Mouse (Mus musculus) kidney, postnatal 25 days (tissue): Measurements from ENCODE around the gene Mesd.

Experiments used
- DNase-seq, 2 experiments: peaks; one replicate each; pipeline ENCODE4 v3.0.0; 2021; ENCODE audit warnings: mixed read lengths in 2 of 2

Gene Mesd

DNA sequence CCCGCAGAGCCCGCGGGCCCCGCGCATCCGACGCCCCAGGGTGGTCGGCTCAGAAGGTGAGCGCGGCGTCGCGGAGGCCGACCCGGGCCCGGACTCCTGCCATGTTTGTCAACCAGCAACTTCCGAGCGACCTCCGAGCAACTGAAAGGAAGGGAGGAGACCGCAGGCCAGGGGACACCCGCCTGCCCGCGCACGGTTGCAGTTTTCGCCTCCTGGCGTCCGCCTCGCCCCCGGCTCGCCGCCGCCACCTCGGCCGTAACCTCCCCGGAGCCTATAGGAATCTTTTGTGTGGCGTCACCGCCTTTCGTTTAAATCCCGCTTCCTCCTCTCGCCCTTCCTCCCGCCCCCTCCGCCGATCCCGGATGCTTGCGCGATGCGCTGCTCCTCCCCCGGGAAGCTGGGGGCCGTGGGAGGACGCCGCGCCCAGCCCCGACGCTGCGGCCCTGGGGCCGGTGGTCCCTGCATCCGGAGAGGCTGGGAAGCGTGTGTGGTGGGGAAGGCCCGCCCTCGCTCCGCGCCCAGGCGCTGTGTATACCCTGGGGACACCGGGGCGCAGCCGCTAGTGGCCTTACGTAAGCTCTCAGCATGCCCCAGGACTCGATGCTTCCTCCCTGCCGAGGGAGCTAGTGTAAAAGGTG, at the start of gene Mesd, which contains the start of gene Tlnrd1:
Mesd (plus strand) TSS at position 446 of the 638 bp plus-strand sequence.
Tlnrd1 (minus strand) TSS at position 285 of the 638 bp plus-strand sequence.
- peak; percentile 86 to 94 for DNase-seq

DNA sequence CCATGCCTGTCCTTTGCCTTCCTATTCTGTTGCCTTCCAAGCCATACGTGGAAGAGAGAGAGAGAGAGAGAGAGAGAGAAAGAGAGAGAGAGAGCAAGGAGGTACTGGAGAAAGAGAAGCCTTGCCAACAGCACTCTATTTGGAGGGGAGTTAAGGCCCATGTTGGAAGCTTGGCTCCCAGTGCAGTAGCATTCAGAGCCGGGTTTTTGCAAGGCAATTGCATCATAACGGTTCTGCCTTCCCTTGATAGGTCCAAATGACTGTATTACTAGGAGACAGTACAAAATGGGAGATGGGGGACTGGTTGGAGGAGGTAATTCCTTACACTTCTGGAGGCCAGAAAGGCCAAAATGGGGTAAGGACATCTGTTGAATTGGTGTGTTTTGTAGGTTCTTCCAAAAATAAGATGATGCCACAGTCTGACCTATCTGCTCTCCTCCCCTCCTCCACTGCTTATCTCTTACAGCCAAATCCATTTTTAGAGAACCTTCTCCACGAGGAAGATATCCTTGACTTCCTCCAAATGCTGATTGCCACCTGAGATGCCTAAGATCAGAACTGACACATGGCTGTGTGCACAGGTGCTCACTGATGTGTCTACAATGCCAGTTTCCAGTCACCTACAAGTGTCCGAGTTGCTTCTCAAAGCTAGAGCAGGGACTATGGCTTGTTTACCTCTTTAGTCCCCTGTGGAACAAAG, 45.6 kb upstream of the Mesd start:
- DNase-seq = no peak

DNA sequence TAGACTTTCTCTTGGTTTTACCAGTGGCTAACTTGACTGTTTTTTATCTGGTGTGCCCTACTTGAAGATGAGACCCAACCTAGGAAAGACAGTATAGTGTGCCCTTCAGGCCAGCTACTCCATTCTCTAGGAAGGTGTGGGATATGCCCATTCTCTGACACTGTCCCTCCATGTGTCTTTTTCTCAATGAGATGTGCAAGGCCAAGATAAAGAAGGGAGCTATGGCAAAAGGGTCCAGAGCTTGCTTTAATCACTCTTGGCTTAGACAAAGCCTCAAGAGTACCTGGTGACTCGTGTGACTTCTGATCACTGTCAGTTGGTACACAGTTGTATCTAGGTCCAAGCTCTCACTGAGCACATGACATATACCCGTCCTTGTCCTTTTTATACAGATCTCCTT, 44.2 kb upstream of the Mesd start:
- no peak for DNase-seq

DNA sequence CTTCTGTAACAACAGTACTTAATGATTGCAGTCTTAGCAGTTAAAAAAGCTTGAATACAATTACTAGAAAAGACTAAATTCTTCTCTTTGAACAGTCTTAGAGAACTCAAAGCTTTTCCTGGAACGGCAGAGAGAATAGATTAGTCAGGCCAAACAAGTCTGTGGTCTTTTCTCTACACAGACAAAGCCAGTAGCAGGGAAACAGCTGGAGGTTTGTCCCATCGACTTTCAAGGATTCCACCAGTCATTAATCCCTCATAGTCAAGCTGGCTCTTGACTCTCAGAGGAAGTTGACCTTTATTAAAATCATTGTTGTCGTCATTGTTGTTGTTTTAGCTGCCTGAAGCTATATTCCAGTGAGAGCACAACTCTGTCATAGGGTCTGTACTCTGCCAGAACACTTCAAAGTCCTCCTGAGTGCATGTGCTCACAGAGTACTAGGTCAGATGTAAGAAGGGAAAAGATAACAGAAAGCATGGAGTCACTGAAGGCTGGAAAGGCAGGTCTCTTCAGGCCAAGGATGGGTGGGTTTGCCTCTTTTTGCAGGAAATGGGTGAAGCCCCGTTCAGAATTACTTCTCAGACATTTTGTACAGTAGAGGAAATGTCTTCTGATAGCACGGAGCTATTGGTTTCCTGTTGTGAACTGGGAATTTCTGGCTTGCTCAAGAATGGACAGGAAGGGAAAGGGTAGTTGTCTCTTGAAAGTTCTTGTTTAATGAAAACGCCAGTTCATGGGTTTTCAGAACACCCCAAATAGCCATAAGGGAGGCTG, 41.6 kb upstream of the Mesd start:
- peak in 1 of 2 experiments; percentile 38 for DNase-seq

DNA sequence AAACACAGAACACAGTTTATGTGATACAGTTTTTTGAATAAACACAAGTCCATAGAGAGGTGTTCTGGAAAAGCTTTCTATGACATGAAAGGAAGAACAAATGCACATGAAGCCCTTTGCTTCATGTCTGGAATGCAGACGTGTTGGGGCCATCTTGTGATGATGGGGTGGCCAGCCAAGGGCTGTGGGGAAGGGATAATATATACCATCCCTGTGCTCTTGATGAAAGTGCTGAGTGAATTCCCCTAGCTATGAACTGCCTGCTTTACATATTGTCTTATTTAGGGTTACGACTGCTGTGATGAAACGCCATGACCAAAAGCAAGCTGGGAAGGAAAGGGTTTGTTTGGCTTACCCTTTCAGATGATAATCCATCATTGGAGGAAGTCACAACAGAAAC, 39.5 kb upstream of the Mesd start:
- no peak for DNase-seq

DNA sequence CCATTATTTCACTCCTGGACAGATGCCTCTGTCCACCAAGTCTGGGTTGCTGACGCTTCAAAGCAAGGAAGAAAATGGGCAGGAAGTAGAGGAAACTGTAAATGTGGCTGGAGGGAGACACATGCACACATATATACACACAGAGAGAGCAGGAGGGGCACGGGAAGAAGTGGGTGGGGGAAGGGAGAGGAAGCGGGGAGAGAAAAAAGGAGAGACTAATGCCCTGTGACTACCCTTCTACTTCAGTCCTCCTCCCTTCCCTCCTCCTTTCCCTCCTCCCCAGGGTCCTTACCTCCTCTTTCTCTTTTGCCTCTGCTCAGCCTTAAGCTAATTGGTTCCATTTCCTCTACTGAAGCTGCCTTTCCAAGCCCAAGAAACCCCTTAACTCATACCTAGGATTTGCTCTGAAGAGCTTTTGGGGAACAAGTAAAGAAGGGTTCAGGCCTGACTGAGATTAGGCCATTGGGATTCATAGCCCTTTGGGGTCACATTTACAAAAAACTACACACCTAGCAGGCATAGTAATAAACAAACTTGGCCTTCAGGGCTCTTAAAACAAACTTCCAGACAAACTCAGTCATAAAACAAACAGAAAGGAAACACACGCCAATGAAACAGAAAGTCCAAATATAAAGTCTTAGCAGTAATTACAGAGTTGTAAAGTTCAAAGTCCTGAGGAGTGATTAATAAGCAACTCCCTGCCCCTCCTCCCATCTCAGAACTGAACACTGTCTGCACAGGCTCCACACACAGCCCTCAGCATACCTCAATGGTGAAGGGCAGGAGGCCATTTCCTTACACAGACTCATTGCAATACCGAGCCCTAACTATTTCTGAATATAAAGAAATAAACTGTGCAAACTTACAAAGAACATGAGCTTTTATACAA, 36.8 kb upstream of the Mesd start:
- peak; percentile 72 to 83 for DNase-seq

DNA sequence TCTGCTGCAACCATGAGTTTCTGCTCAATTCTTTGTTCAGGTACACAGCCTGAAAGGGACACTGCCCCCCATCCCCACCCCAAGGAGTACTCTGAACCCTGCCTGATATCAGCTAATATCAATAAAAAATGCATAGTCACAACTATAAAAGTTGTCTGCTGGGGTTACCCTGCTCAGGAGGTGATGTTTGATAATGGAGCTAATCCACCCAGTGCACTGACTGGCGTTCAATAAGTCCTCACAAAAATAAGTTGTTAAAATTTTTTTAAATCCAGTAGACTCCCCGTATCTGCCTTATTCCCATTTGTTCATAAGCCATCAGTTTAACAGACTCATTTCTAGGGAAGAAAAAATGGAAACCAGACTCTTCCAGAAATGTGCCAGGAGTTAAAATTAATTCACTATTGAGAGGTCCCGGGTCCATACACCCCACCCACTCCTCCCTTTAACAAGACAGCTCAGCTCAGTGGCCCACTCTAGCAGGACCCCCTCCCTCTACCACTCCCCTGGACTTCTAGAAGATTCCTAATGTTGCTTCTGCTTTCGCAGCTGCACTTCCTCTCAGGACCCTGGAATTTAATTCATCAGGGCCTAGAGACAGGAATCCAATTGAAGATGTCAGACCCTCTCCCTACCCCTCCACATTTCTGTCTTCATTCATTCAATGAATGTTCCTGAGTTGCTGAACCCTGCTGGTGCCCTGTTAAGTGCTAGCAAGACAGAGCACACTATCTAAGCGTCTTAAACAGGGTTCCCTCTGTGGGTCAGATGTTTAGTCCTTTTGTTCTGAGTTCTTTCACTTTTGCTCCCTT, 32.5 kb upstream of the Mesd start:
- no peak for DNase-seq

DNA sequence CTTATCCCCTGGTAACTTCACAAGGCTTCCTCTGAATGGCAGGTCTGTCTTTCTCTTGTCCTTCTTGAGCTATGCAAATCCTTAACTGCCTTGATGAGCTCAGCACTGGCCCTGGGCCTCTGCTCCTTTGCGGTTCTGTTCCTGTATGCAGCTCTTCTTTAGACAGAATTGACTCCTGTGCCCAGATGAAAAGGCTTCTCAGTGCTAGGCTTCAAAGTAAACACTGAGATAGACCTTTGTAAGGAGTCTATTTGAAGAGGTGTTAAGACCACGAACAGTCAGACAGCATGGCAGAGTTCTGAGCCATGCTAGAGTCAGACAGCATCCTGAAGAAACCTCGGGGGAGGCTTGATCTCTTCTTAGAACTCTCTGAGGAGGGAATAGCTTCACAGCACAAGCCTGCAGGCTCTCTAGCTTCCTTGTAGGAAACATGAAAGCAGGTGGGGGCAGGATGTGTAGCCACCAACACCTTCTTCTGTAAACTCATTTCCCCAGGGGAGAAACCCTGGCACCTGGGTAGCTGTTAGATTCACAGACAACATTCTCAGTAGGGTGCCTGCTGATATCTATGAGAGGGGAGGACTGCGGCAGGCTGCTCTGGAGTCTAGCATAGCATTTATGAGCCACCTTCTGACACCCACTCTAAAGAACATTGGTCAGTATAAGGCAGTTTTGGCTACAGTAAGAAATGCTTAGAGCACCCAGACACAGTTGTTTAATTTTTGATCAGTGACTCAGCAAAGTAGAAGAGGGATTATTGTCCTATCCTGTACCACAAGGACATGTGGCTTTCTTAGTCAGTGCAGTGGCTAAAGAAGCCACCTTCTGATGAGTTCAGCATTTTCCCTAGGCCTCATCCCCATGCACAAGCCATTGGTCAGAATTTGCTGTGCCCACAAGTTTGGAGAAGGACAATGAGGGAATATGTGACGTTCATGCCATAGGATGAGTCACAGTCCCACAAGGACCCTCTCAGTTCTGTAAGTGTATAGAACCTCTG, 31.6 kb upstream of the Mesd start:
- no peak for DNase-seq

DNA sequence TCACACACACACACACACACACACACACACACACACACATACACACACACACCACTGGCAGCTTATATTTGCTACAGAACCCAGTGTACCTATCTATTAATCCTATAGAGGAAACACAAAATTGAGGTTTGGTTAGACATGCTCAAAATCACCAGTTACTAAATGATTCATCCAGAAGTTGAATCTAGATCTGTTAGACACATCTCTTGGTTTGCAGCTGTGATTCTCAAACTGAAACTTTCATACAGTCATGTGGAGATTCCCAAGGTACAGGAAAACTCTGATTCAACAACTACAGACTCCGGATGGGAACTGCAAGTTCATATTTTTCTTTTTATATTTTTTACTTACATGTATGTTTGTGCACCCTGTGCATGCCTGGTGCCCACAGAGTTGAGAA, 29.1 kb upstream of the Mesd start:
- DNase-seq = no peak

DNA sequence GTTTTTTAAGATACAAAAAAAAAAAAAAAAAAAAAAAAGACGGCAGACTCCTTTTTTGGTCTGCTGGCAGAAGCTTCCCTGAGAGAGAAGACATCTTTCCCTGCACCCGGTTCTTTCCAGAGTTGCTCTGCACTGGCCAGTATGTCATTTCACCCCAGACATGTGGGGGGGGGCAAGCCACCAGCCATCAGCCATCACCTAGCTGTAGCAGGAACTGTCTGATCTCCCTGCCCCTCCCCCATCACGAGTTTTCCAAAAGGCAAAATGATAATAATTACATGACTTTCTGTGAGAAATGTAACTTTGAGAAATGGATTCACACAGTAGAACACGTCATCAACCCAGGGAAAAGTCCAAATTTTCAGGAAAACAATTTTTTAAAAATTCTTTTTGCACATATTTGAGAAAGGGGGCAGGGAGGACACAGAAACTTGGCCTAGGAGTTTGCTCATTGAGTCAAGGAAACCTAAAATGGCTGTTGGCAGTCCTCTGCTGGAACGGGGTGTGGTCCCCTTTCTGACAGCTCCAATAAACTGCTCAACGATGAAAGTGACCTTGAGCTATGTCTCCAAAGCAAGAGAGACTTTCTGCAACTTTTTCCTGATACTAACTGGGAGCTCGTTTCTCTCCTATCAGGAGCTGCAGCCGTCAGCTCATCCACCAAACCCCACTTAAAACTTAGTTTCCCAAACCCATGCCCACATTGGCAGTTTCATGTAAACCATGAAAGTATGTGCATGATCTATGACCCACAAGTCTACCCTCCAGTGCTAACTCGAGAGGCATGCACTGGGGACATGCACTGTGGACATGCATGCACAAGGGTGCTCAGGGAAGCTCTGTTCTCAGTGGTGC, 27.7 kb upstream of the Mesd start:
- DNase-seq = no peak

DNA sequence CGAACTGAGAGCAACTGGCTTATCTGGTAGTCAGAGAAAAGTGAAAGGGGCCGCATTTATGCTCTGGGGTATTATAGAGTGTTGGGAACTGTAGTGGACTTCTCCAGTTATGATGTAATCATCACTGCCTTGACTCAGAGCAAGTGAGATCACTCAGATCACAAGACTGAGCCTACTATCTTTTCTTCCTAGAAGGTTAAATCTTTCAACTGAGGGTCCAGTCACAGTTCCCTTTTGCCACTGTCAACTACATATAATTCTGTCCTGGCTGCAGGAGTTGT, 27.1 kb upstream of the Mesd start:
- no peak for DNase-seq

DNA sequence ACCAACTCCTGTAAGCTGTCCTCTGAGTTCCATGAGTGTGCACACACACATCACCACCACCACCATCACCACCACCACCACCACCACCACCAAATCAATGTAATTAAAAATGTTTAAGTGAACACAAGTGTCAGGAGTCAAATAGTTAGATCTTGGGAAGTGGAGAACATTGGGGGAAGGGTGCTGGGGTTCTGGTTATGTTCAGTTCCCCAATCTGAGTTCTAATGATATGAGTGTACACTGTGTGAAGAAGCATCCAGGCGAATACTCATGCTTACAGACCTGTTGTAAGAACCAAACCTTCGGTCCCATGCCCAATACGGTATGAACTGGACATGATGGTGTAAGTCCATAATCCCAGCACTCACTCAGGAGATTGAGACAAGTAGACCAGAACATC, 26.3 kb upstream of the Mesd start:
- no peak for DNase-seq

DNA sequence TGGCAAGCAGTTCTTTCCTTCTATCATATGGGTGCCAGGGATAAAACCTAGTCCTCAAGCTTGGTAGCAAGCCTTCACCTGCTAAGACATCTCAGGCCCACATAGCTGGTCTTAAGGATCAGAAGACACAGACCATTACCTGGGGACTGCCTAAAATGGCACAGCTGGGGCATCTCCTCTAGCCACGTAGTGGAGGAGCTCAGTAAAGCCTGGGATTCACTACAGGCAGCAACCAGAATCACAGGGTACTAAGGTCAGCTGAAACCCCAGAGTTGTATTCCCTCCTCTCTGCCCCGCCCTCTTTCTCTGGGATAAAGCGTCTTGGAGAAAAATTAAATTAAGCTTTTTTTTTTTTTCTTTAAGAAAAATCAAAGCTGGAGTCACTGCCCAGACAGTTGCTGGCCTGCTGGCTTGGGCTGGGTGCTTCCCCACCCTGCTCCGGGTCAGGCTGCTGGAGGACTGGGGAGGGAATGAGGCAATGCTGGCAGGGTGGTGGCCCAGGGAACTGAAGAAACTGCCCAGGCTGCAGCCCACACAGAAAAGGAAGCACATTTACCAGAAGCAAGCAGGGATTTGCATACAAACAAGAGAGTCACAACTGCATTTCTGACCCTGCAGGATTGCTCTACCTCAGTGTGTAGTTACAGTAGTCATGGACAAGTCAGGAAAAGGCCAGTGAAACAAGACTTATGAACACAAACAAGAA, 24.7 kb upstream of the Mesd start:
- peak in 1 of 2 experiments; percentile 37 for DNase-seq

DNA sequence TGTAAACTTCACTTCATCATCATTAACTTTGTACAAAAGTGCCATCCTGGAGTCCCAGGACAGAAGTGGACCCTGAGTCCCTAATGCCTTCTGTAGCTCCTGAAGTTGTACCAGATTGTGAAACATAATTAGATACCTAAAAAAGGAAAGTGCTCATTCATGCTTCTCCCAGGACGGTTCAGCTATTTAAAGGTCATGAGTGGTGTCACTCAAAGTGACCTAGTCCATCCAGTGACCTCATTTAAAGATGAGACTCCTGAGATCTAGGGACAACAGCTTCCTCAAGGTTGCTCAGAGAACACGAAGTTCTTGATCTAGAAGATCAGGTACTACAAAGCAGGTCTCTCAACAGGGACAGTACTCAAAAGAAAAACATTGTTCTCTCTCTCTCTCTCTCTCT, 20.7 kb upstream of the Mesd start:
- no peak for DNase-seq

DNA sequence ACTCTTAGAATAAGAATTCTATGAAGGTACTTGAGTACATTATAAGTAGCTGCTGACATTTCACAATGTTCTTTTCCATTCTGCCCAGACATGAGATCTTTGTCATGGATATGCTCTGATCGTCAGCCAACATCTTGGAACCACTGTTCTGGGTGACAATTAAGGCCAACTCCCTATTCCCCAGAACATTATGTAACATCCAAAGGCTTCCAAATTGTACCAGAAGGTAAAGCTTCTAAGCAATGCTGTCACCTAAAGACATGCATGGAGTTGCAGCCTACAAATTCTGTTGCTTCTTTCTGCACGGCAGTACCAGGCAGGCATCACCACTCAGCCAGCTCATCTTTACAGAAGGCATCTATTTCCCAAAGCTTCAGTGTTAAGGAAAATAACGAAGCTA, 16.1 kb upstream of the Mesd start:
- DNase-seq = peak in 1 of 2 experiments; percentile 17

DNA sequence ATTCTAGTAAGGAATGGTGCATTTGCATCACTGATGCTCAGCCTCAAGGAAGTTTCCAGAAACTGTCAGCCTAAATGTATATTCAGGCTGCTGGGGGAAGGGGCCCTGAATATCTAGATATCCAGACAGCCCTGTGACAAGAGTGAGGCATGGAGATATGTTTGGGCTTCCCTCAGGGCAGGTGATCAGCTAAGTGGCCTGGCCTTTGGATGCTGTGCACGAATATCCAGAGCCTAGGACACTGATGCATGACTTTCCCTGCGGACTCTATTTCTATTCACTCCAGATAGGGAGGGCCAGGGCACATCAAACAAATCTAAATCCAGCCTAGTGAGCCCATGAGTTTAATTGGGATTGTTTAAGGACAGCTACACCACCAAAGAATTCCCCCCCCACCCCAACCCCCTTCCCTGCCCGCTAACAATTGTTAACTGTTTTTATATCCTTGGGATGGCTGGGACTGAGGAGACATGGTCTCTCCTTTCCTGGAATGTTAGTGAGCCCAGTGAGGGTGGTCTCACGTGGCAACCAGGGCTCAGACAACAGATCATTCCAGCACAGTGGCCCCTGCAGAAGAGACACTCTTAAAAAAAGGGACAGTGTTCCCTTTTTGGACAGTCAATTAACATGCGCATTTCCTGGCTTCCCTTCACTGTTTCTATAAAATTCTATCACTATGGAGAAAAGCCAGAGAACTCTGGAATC, 14.3 kb upstream of the Mesd start:
- peak in 1 of 2 experiments; percentile 17 for DNase-seq

DNA sequence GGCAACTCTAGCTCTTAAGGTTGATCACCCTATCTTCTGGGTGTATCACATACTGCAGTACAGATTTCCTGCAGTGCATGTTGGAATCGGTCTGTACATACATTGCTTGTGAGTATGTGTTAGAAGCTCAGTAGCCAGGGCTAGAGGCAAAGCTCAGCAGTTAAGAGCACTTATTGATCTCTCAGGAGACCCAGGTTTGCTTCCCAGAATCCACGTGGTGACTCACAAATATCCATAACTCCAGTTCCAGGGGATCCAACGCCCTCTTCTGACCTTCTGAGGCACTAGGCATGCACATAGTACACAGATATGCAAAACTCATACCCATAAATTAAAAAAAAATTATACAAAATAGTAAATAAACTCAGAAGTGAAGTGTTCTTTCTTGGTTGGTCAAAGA, 7.2 kb upstream of the Mesd start:
- DNase-seq = no peak

DNA sequence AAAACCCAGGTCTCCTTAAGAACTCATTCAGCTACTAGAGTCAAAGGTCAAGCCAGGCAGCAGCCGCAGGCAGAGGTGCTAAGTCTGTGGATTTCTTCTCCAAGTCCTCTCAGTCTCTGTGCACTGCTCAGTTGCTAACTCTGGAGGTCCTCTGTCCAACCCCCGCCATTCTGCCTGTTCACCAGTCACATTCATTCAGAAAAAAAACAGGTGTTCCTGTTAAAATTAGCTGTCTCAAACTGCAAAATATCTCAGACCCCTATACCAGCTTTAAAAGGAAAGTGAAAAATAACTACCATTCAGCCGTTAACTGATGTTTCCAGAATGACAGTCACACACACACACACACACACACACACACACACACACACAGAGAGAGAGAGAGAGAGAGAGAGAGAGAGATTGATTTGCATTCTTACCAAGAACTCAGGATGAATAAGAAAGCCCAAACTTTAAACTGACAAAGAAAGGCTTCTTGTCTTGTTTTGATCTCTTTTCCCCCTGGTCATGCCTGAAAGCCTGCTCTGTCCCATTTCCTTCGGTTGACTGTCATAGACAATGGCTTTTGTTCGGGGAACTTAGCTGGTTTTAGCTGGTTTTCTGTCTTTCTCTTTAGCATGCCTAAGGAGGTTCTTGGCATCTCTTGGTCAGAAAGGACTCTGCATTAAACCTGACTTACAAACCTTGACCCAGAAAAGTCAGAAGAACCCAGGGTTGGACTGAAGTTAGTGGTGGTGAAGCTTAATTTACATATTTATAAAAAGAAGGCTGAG, 5.4 kb upstream of the Mesd start:
- peak; percentile 26 to 59 for DNase-seq
